Mouse (Mus musculus): ENCODE data around the gene Grip1. TPM values are rescaled to one million over a fixed set of nuclear protein-coding genes. Genes with fewer than 3 reads are reported as not detected.

Gene Grip1
- polyA plus RNA-seq, 1 experiment from 2014 or later, result 5.0 TPM

DNA sequence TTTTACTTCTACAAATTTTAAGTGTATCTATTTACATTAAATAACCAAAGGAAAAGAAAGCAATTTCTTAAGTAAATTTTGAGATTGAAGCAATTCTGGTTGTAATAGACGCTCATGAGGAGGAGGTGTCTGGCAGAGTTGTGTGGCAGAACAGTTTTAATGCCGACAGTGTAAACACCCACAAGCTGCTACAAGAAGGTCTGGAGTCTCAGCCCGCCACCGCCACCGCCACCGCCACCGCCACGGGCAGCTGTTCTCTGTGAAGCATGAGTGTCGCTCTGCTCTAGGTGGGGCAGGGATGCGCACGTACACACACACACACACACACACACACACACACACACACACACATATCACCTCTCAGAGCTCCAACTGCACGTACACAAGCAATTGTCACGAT is 558.7 kb downstream of the Grip1 start:
- H3K9ac ChIP-seq (replicated peaks), result no peak overlapping the region
- no peaks in the 10 kb centered on the region for H3K27me3 ChIP-seq
- H3K4me3 ChIP-seq (replicated peaks), result no peak overlapping the region
- no peak overlapping the region for H3K4me2 ChIP-seq
- 0 out of 2 replicates have a peak, but pooled peaks cover 3% of the 10 kb centered on the region for H3K4me1 ChIP-seq (replicated peaks)
- ATAC-seq (ENCODE audit: insufficient number of reproducible peaks, insufficient read depth, low FRiP score, low TSS enrichment, low read depth), result no peak
- no peak overlapping the region for H3K27ac ChIP-seq
- no peaks in the 10 kb centered on the region for H3K36me3 ChIP-seq
- 91% methylated on average over 13 of the region's 13 CpGs for WGBS
- H3K9me3 ChIP-seq, result 0 out of 2 replicates have a peak, but pooled peaks cover 4% of the 10 kb centered on the region

DNA sequence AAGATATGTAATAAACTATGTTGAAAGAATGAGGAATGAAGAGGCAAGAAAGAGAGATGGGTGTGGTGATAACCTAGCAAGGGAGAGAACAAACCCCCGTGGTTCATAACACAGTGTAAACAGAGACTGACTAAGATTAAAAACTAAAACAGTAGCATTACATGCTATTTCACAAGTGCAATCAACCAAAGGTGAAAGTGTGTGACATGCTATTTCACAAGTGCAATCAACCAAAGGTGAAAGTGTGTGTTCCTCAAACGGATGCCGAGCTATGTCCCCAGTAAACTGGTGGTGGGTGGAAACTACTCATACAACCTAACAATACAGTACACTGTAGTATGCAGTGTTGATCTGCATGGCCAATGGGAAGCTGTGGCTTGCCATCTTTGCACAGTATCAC is 561.5 kb downstream of the Grip1 start:
- Histone ChIP-seq H3K4me3 (replicated peaks) (no peak overlapping the region), H3K4me1 (replicated peaks) (0 out of 2 replicates have a peak, but pooled peaks cover 3% of the 10 kb centered on the region), H3K36me3 (no peaks in the 10 kb centered on the region), H3K9ac (replicated peaks) (no peak overlapping the region), H3K27ac (no peak overlapping the region), H3K9me3 (no peaks in the 10 kb centered on the region), H3K4me2 (no peak overlapping the region), H3K27me3 (no peaks in the 10 kb centered on the region)
- 85% methylated on average over 3 of the region's 3 CpGs for WGBS
- no peak for ATAC-seq (ENCODE audit: insufficient number of reproducible peaks, insufficient read depth, low FRiP score, low TSS enrichment, low read depth)

DNA sequence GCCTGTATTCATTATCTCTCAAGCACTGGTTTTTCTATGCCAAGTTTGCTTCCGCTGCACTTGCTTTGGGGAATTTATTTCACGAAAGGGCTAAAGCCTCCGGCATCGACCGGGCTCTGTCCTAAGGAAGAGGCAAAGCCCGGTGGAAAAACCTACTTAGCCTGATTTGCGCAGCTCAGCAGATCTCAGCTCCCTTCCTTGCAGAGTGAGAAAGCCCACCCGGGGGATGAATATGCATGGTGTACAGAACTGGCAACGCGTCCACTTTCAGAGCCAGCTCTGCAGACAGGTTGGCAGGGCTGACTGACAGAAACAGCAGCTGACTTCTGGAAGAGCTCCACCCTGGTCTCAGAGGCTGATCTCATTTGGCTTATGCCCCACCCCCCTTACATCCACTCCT is 572.8 kb downstream of the Grip1 start:
- no peak overlapping the region for H3K4me3 ChIP-seq (replicated peaks)
- no peak overlapping the region for H3K9ac ChIP-seq (replicated peaks)
- no peak overlapping the region for H3K4me2 ChIP-seq
- H3K4me1 ChIP-seq (replicated peaks), result no peaks in the 10 kb centered on the region
- WGBS, result 85% methylated on average over 10 of the region's 10 CpGs
- no peaks in the 10 kb centered on the region for H3K9me3 ChIP-seq
- H3K27me3 ChIP-seq, result no peaks in the 10 kb centered on the region
- H3K36me3 ChIP-seq, result no peaks in the 10 kb centered on the region
- H3K27ac ChIP-seq, result no peak overlapping the region
- no peak; the same call in 1 of the 2 replicates for ATAC-seq (ENCODE audit: insufficient number of reproducible peaks, insufficient read depth, low FRiP score, low TSS enrichment, low read depth)

DNA sequence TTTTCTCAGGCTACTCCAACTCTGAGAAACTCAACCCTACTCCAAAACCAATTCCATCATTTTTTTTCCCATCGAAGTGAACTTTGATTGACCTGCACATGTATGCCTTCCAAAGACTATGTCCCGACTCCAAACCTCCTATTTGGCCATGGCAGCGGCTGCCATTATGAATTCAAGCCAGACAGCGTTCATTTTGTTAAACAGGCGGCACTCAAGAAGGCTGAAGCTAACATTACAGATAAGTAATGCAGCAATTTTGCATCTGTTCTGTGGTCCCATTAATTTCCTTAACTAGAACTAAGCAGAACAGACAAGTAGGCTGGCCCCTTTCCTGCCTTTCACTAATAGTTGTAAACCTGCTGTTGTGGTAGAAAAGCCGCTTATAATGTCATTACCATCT is 577.3 kb downstream of the Grip1 start:
- Histone ChIP-seq H3K27me3 (no peaks in the 10 kb centered on the region), H3K27ac (no peak overlapping the region), H3K4me1 (replicated peaks) (no peaks in the 10 kb centered on the region), H3K9me3 (no peaks in the 10 kb centered on the region), H3K9ac (replicated peaks) (no peak overlapping the region), H3K36me3 (no peaks in the 10 kb centered on the region), H3K4me2 (no peak overlapping the region), H3K4me3 (replicated peaks) (no peak overlapping the region)
- ATAC-seq (ENCODE audit: insufficient number of reproducible peaks, insufficient read depth, low FRiP score, low TSS enrichment, low read depth), result no peak
- 83% methylated on average over 6 of the region's 6 CpGs for WGBS

DNA sequence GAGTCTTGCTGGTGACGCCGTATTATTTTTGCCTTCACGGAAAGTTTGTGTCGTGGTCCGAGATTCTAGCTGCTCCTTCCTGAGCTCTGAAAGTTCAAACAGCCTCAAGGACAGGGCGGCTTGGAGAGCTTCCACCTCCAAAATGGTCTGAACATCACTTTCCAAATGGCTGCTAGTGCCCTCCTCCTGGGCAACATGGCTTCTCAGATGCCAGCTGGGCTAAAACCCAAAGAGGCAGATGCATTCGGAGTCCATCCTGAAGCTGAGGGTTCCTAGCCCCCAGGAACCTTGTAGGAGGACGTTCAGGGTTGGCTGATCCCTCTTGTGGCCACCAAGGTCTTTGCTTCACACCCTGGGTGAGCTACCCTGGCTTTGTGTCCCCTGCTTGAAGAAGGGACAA is 577.7 kb downstream of the Grip1 start:
- no peak overlapping the region for H3K4me3 ChIP-seq (replicated peaks)
- H3K9ac ChIP-seq (replicated peaks), result no peak overlapping the region
- H3K4me1 ChIP-seq (replicated peaks), result no peaks in the 10 kb centered on the region
- no peaks in the 10 kb centered on the region for H3K36me3 ChIP-seq
- H3K27ac ChIP-seq, result no peak overlapping the region
- no peak overlapping the region for H3K4me2 ChIP-seq
- no peaks in the 10 kb centered on the region for H3K27me3 ChIP-seq
- H3K9me3 ChIP-seq, result no peaks in the 10 kb centered on the region
- no peak for ATAC-seq (ENCODE audit: insufficient number of reproducible peaks, insufficient read depth, low FRiP score, low TSS enrichment, low read depth)
- WGBS, result 93% methylated on average over 8 of the region's 8 CpGs

DNA sequence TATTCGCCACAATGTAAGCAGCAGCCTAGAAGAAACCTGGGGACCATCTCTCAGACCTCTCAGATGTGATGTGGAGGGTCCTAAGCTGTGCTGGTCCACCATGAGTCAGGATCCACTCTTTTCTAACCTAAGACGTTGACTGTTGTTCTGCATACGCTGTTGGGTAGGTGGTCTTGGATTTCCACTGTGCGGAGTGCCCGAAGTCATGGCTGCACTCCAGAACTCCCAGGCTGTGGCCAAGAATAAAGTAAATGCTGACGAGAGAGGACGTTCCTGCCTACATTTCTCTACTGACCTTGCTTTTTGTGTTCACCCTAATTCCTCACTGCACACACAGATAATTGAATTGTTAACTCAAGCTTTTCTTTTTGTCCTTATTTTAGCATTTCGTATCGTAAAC is 580.2 kb downstream of the Grip1 start:
- WGBS, result 71% methylated on average over 9 of the region's 9 CpGs
- Histone ChIP-seq H3K9ac (replicated peaks) (no peak overlapping the region), H3K27me3 (no peaks in the 10 kb centered on the region), H3K9me3 (no peaks in the 10 kb centered on the region), H3K36me3 (no peaks in the 10 kb centered on the region), H3K27ac (no peak overlapping the region), H3K4me2 (no peak overlapping the region), H3K4me1 (replicated peaks) (no peaks in the 10 kb centered on the region), H3K4me3 (replicated peaks) (no peak overlapping the region)
- no peak for ATAC-seq (ENCODE audit: insufficient number of reproducible peaks, insufficient read depth, low FRiP score, low TSS enrichment, low read depth)

DNA sequence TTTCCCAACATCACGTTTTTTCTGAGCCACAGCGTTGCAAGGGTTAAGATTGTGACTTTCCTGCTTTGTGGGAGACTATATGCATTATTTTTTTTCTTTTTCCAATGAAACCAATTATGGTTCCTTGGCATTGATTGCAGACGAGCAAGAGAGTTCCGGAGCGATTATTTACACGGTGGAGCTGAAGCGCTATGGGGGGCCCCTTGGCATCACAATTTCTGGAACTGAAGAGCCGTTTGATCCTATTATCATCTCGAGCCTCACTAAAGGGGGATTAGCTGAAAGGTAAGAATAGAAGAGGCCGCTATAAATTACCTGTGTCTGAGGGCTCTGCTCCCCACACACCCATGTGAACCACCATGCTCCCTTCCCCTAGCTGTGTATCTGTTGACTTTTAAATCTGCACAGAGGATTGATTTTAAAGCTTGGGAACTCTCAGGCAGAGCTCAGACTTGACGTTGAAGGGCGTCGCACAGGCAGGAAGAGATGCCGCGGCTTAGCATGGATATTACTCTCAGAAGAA is 581.6 kb downstream of the Grip1 start:
- 61% methylated on average over 15 of the region's 15 CpGs for WGBS
- H3K4me1 ChIP-seq (replicated peaks), result no peaks in the 10 kb centered on the region
- no peaks in the 10 kb centered on the region for H3K27me3 ChIP-seq
- no peaks in the 10 kb centered on the region for H3K9me3 ChIP-seq
- ATAC-seq (ENCODE audit: insufficient number of reproducible peaks, insufficient read depth, low FRiP score, low TSS enrichment, low read depth), result no peak
- H3K27ac ChIP-seq, result no peak overlapping the region
- no peaks in the 10 kb centered on the region for H3K36me3 ChIP-seq
- no peak overlapping the region for H3K9ac ChIP-seq (replicated peaks)
- no peak overlapping the region for H3K4me2 ChIP-seq
- H3K4me3 ChIP-seq (replicated peaks), result no peak overlapping the region

DNA sequence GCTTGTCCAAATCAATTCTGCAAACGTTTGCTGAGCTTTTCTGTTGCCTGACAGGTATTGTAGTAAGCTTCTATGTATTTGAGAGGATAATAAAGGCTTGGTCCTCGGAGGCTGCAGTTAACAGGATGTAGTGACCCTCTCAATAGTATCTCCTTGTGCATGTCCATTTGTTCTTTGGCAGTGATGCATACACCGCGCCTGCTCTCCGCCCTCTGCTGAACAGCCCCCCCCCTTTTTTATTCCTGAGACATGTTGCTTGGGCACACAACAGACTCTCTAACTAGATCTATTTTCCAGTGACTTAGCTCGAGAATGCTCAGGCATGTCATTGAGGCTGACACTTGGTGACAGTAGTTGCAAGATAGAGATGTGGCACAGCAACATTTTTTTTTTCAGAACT is 582.2 kb downstream of the Grip1 start:
- Histone ChIP-seq H3K36me3 (no peaks in the 10 kb centered on the region), H3K9me3 (no peaks in the 10 kb centered on the region), H3K4me1 (replicated peaks) (no peaks in the 10 kb centered on the region), H3K27me3 (no peaks in the 10 kb centered on the region), H3K9ac (replicated peaks) (no peak overlapping the region), H3K4me3 (replicated peaks) (no peak overlapping the region), H3K4me2 (no peak overlapping the region), H3K27ac (no peak overlapping the region)
- WGBS, result 82% methylated on average over 6 of the region's 6 CpGs
- no peak for ATAC-seq (ENCODE audit: insufficient number of reproducible peaks, insufficient read depth, low FRiP score, low TSS enrichment, low read depth)

DNA sequence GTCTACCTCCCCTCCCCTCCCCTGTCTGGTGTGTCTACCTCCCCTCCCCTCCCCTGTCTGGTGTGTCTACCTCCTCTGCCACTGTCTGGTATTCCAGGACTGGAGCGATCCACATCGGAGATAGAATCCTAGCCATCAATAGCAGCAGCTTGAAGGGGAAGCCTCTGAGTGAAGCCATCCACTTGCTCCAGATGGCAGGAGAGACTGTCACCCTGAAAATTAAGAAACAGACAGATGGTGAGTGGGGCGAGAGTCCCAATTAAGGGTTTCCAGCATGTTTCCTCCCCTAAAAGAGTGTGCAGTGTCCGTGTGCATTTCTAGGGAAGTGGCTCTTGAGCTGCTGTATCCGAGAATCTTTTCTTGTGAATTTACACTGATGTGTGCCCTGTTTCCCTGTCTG is 584.6 kb downstream of the Grip1 start:
- Histone ChIP-seq H3K4me1 (replicated peaks) (no peaks in the 10 kb centered on the region; the same call in 1 of the 2 replicates), H3K4me2 (no peak overlapping the region), H3K4me3 (replicated peaks) (no peak overlapping the region), H3K27ac (no peak overlapping the region), H3K27me3 (no peaks in the 10 kb centered on the region), H3K9me3 (no peaks in the 10 kb centered on the region), H3K9ac (replicated peaks) (no peak overlapping the region), H3K36me3 (no peaks in the 10 kb centered on the region)
- 93% methylated on average over 5 of the region's 5 CpGs for WGBS
- no peak for ATAC-seq (ENCODE audit: insufficient number of reproducible peaks, insufficient read depth, low FRiP score, low TSS enrichment, low read depth)

DNA sequence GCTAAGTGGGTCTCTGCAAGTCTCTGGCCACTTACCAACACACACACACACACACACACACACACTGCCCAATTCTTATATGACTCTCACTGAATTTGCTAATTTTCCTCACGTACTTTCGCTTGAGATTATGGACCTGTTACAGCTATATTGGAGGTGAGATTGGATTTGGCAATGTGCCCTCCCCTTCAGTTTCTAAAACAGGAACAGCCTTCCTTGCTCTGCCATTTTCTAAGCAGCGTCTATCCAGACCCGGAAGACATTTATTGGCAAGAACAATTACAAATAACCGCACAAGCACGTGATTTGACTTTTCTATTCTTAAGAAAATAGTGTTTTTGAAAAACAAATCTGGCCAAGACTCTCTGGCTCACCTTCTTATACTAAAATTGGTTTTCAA is 590.6 kb downstream of the Grip1 start:
- no peaks in the 10 kb centered on the region; the same call in 1 of the 2 replicates for H3K4me1 ChIP-seq (replicated peaks)
- ATAC-seq (ENCODE audit: insufficient number of reproducible peaks, insufficient read depth, low FRiP score, low TSS enrichment, low read depth), result no peak
- H3K36me3 ChIP-seq, result 0 out of 2 replicates have a peak, but pooled peaks cover under 1% of the 10 kb centered on the region
- H3K4me2 ChIP-seq, result no peak overlapping the region
- 90% methylated on average over 6 of the region's 6 CpGs for WGBS
- no peak overlapping the region for H3K4me3 ChIP-seq (replicated peaks)
- no peak overlapping the region for H3K27ac ChIP-seq
- no peaks in the 10 kb centered on the region for H3K9me3 ChIP-seq
- H3K9ac ChIP-seq (replicated peaks), result no peak overlapping the region
- H3K27me3 ChIP-seq, result no peaks in the 10 kb centered on the region

DNA sequence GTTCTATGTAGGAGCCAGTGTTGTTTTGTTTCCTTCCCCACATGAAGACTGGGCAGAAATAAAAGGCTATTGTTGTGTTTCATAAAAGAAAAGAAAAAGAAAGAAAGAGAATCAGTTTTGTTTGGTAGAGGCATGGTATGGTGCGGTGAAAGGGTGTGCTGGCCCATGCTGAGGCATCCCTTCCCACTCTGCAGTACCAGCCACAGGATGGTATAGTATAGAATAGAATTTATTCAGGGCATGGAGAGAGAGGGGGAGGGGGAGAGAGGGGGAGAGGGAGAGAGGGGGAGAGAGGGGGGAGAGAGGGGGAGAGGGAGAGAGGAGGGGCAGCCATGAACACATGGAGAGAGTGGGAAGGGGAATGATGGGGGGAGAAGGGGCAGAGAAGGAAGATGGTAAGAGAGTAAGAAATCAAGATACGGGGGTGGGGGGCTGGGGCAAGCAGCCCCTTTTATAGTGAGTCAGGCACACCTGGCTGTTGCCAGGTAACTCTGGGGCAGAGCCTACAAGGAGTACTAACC is 591.1 kb downstream of the Grip1 start:
- ATAC-seq (ENCODE audit: insufficient number of reproducible peaks, insufficient read depth, low FRiP score, low TSS enrichment, low read depth), result no peak
- H3K9ac ChIP-seq (replicated peaks), result no peak overlapping the region
- H3K36me3 ChIP-seq, result peaks cover 6% of the 10 kb centered on the region; the same call in 1 of the 2 replicates
- no peak overlapping the region for H3K4me3 ChIP-seq (replicated peaks)
- H3K4me1 ChIP-seq (replicated peaks), result no peaks in the 10 kb centered on the region; the same call in 1 of the 2 replicates
- no peaks in the 10 kb centered on the region for H3K9me3 ChIP-seq
- H3K27ac ChIP-seq, result no peak overlapping the region
- H3K27me3 ChIP-seq, result no peaks in the 10 kb centered on the region
- H3K4me2 ChIP-seq, result no peak overlapping the region
- 88% methylated on average over 2 of the region's 2 CpGs for WGBS

DNA sequence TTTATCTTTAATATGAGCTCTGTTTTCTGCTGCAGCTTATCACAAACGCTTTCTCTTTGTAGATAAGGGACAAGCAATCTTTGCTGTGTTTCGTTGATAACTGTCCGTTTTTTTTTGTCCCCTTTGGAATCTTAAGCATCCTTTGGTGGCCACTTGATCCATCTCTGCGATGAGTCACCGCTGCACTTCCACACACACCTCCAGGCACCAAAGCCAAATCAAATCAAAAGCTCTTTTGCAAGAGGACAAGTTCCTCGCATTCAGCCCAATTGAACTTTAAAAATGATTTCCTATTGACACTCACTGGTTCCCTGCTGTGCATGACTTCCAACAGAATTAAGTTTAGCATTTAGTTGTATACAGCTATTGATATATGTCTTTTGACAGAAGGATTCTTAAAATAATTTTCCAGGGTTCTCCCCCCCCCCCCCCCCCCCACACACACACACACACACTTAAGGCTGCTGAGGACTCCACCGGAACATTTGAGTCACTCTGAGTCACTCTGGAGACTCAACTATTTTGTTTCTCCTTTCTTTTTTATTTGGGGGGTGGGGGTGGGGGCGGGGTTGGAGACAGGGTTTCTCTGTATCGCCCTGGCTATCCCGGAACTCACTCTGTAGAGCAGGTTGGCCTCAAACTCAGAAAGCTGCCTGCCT is 607.1 kb downstream of the Grip1 start:
- Histone ChIP-seq H3K4me2 (no peak overlapping the region), H3K27me3 (no peaks in the 10 kb centered on the region), H3K4me1 (replicated peaks) (no peaks in the 10 kb centered on the region), H3K27ac (no peak overlapping the region), H3K36me3 (peaks cover 6% of the 10 kb centered on the region; the same call in 1 of the 2 replicates), H3K9me3 (no peaks in the 10 kb centered on the region), H3K9ac (replicated peaks) (no peak overlapping the region), H3K4me3 (replicated peaks) (no peak overlapping the region)
- no peak for ATAC-seq (ENCODE audit: insufficient number of reproducible peaks, insufficient read depth, low FRiP score, low TSS enrichment, low read depth)
- 87% methylated on average over 10 of the region's 10 CpGs for WGBS

Data from limb, embryonic 12.5 days (tissue).